29 mouse cellular contexts compared by ENCODE assay signal in the genomic region with DNA sequence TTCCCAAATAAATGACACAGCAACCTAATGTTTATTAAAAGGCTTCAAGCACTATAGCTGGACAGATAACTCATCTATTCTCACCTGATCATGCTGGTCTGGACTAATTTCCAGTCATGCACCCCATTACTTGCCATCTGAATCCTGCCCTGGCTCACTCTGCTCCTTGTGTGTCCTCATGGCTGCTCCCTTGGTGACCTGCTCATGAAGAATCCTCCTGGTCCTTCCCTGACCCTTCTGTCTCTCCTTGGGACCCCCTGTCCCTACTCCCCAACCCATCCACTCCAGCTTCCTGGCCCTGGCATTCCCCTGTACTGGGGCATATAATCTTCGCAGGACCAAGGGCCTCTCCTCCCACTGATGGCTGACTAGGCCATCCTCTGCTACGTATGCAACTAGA.
"Had no signal": no experiment of that assay in that cellular context is flagged by ENCODE, and none has a peak within 500 bp of the region (broad histone marks: within the 10 kb centered on the region; RNA-seq: fewer than 3 reads in every experiment).

No protein-coding gene starts in this region.

- H3K36me3 ChIP-seq: heart, embryonic 12.5 days; heart, embryonic 13.5 days; heart, embryonic 15.5 days; hindbrain, embryonic 10.5 days; hindbrain, embryonic 12.5 days; hindbrain, embryonic 13.5 days; hindbrain, embryonic 15.5 days; intestine, embryonic 15.5 days; kidney, embryonic 15.5 days had no signal

- H3K27me3 ChIP-seq: heart, embryonic 12.5 days; heart, embryonic 13.5 days; heart, embryonic 15.5 days; hindbrain, embryonic 12.5 days; hindbrain, embryonic 13.5 days; hindbrain, embryonic 15.5 days; intestine, embryonic 15.5 days; kidney, embryonic 15.5 days had no signal

- H3K27ac ChIP-seq: heart, embryonic 13.5 days; heart, embryonic 15.5 days; hindbrain, embryonic 10.5 days; hindbrain, embryonic 12.5 days; hindbrain, embryonic 13.5 days; hindbrain, embryonic 14.5 days; hindbrain, embryonic 15.5 days; hindbrain, postnatal 0 days; intestine, embryonic 15.5 days; kidney, embryonic 15.5 days; kidney, postnatal 0 days; layer of hippocampus, adult 2 months; left cerebral cortex, adult 2 months had no signal

- H3K4me1 ChIP-seq: intestine, embryonic 15.5 days had no signal

- H3K4me3 ChIP-seq: heart, embryonic 12.5 days; heart, embryonic 13.5 days; heart, embryonic 15.5 days; hindbrain, embryonic 10.5 days; hindbrain, embryonic 12.5 days; hindbrain, embryonic 13.5 days; hindbrain, embryonic 15.5 days; intestine, embryonic 15.5 days; kidney, embryonic 15.5 days; layer of hippocampus, adult 2 months; left cerebral cortex, adult 2 months had no signal

- DNase-seq: heart, postnatal 10 days; heart, postnatal 36 days; heart, postnatal 4 days; kidney, adult 11 months; kidney, adult 18-20 months; kidney, adult 2 months; kidney, adult 8-10 months; kidney, adult 9 months; kidney, postnatal 10 days; kidney, postnatal 14 days; kidney, postnatal 25 days; kidney, postnatal 36 days; kidney, postnatal 4 days; layer of hippocampus, adult 9-11 months; layer of hippocampus, postnatal 36 days had no signal

- H3K9me3 ChIP-seq: heart, embryonic 12.5 days; heart, embryonic 13.5 days; heart, embryonic 15.5 days; hindbrain, embryonic 10.5 days; hindbrain, embryonic 13.5 days; hindbrain, embryonic 15.5 days; intestine, embryonic 15.5 days; kidney, embryonic 15.5 days had no signal
